Mouse (Mus musculus) hindbrain, embryonic 10.5 days (tissue): ENCODE measurements around the gene Slc44a5. TPM values are rescaled to one million over a fixed set of nuclear protein-coding genes. Genes with fewer than 3 reads are reported as not detected.
"Not testable (repeated sequence)": the region's sequence is repeated elsewhere in the genome, so short reads cannot be mapped to it uniquely, and the experiment has no call there.

Experiments used
- DNase-seq: peaks from one replicate; pipeline ENCODE4 v3.0.0-alpha.2; 2017; ENCODE audit warnings: low spot score
- H3K27ac ChIP-seq: fragments of 300-500 bp; sonication (generic); 2 replicates; pipeline ENCODE4 v1.5.1; 2016; ENCODE audit warnings: mild to moderate bottlenecking, moderate library complexity
- H3K27me3 ChIP-seq: fragments of 300-500 bp; sonication (generic); 2 replicates; pipeline ENCODE4 v1.6.1; 2016; ENCODE audit warnings: mild to moderate bottlenecking; ENCODE audit not compliant: poor library complexity, insufficient read depth, severe bottlenecking
- H3K36me3 ChIP-seq: fragments of 300-500 bp; sonication (generic); 2 replicates; pipeline ENCODE4 v1.6.1; 2016; ENCODE audit warnings: mild to moderate bottlenecking, moderate library complexity
- H3K4me1 ChIP-seq: fragments of 300-500 bp; sonication (generic); replicated peaks from 2 replicates; pipeline ENCODE4 v1.6.1; 2016; ENCODE audit warnings: mild to moderate bottlenecking
- H3K4me3 ChIP-seq: fragments of 300-500 bp; sonication (generic); 2 replicates; pipeline ENCODE4 v1.5.1; 2016; ENCODE audit warnings: mild to moderate bottlenecking, moderate library complexity
- H3K9me3 ChIP-seq: fragments of 300-500 bp; sonication (generic); 2 replicates; pipeline ENCODE4 v1.6.1; 2016; ENCODE audit warnings: mild to moderate bottlenecking, moderate library complexity
- WGBS: fragments of 180-500 bp; shearing (Covaris S2); methylation state at CpG from one replicate; pipeline ENCODE4 v1.1.7; 2016; 5-methylcytosine and 5-hydroxymethylcytosine counted together
- polyA plus RNA-seq: library from polyadenylated mRNA; unstranded; fragments of >200 nt; fragmentation: Nextera tagmentation; extraction: Ambion mirVana; gene quantifications from 2 replicates; pipeline ENCODE4 v1.2.1, GENCODE M21; 2016

The Slc44a5 gene
- polyA plus RNA-seq, 1 experiment from 2014 or later, result 4.5 TPM

GRCm38 (mm10) chr3:153975791-153976190, 2.6 kb downstream of the Slc44a5 start:
- WGBS, result 74% methylated on average over 7 of the region's 7 CpGs
- H3K4me3 ChIP-seq, result no peak overlapping the region; the same call in 1 of the 2 replicates
- H3K27me3 ChIP-seq, result peaks cover 51% of the 10 kb centered on the region
- H3K27ac ChIP-seq, result peak overlapping the region; percentile 88
- no peaks in the 10 kb centered on the region for H3K9me3 ChIP-seq
- H3K36me3 ChIP-seq, result no peaks in the 10 kb centered on the region
- H3K4me1 ChIP-seq, result peaks cover 49% of the 10 kb centered on the region
- no peak for DNase-seq

- no peaks in the 10 kb centered on the region for H3K36me3 ChIP-seq
- no peaks in the 10 kb centered on the region for H3K9me3 ChIP-seq
- DNase-seq, result no peak
- H3K4me1 ChIP-seq, result peaks cover 21% of the 10 kb centered on the region
- no peak overlapping the region for H3K27ac ChIP-seq
- 41% methylated on average over 2 of the region's 2 CpGs for WGBS
- H3K4me3 ChIP-seq, result no peak overlapping the region
- peaks cover 9% of the 10 kb centered on the region for H3K27me3 ChIP-seq
These were observed 7.4 kb downstream of the Slc44a5 start for GRCm38 (mm10) chr3:153980611-153981010.

- Histone ChIP-seq H3K36me3 (no peaks in the 10 kb centered on the region), H3K9me3 (no peaks in the 10 kb centered on the region), H3K27me3 (no peaks in the 10 kb centered on the region), H3K4me1 (peaks cover 6% of the 10 kb centered on the region; the same call in 1 of the 2 replicates), H3K4me3 (no peak overlapping the region), H3K27ac (no peak overlapping the region)
- 59% methylated on average over 10 of the region's 10 CpGs for WGBS
- peak; percentile 40 for DNase-seq
These were observed 11.4 kb downstream of the Slc44a5 start for GRCm38 (mm10) chr3:153984428-153985340.

GRCm38 (mm10) chr3:153999797-154000528, 26.7 kb downstream of the Slc44a5 start:
- 0 out of 2 replicates have a peak, but pooled peaks cover under 1% of the 10 kb centered on the region for H3K4me1 ChIP-seq
- H3K4me3 ChIP-seq, result no peak overlapping the region
- H3K27ac ChIP-seq, result no peak overlapping the region
- WGBS, result 94% methylated on average over 5 of the region's 5 CpGs
- no peaks in the 10 kb centered on the region for H3K36me3 ChIP-seq
- DNase-seq, result no peak
- H3K9me3 ChIP-seq, result no peaks in the 10 kb centered on the region
- H3K27me3 ChIP-seq, result no peaks in the 10 kb centered on the region

- no peaks in the 10 kb centered on the region for H3K27me3 ChIP-seq
- DNase-seq, result no peak
- H3K4me1 ChIP-seq, result peaks cover 5% of the 10 kb centered on the region; the same call in 1 of the 2 replicates
- no peaks in the 10 kb centered on the region for H3K9me3 ChIP-seq
- no peak overlapping the region for H3K4me3 ChIP-seq
- no peaks in the 10 kb centered on the region for H3K36me3 ChIP-seq
- WGBS, result 74% methylated on average over 5 of the region's 5 CpGs
- no peak overlapping the region for H3K27ac ChIP-seq
These were observed 28.1 kb downstream of the Slc44a5 start for GRCm38 (mm10) chr3:154001348-154001747.

- Histone ChIP-seq H3K4me3 (no peak overlapping the region), H3K36me3 (no peaks in the 10 kb centered on the region), H3K27ac (no peak overlapping the region), H3K27me3 (no peaks in the 10 kb centered on the region), H3K9me3 (no peaks in the 10 kb centered on the region), H3K4me1 (no peaks in the 10 kb centered on the region)
- 86% methylated on average over 4 of the region's 4 CpGs for WGBS
- DNase-seq, result no peak
These were observed 73.6 kb downstream of the Slc44a5 start for GRCm38 (mm10) chr3:154046876-154047275.

GRCm38 (mm10) chr3:154053331-154053730, 80.1 kb downstream of the Slc44a5 start:
- no peak overlapping the region for H3K27ac ChIP-seq
- DNase-seq, result no peak
- H3K36me3 ChIP-seq, result no peaks in the 10 kb centered on the region
- no peaks in the 10 kb centered on the region for H3K9me3 ChIP-seq
- WGBS, result 83% methylated on average over 7 of the region's 7 CpGs
- no peaks in the 10 kb centered on the region for H3K4me1 ChIP-seq
- no peaks in the 10 kb centered on the region for H3K27me3 ChIP-seq
- H3K4me3 ChIP-seq, result no peak overlapping the region

GRCm38 (mm10) chr3:154057464-154057863, 84.2 kb downstream of the Slc44a5 start:
- no peaks in the 10 kb centered on the region for H3K36me3 ChIP-seq
- DNase-seq, result no peak
- no peak overlapping the region for H3K4me3 ChIP-seq
- H3K9me3 ChIP-seq, result no peaks in the 10 kb centered on the region
- no peak overlapping the region for H3K27ac ChIP-seq
- H3K4me1 ChIP-seq, result 0 out of 2 replicates have a peak, but pooled peaks cover 2% of the 10 kb centered on the region
- H3K27me3 ChIP-seq, result no peaks in the 10 kb centered on the region
- WGBS, result 89% methylated on average over 2 of the region's 2 CpGs

GRCm38 (mm10) chr3:154058200-154058599, 85.0 kb downstream of the Slc44a5 start:
- no peaks in the 10 kb centered on the region for H3K9me3 ChIP-seq
- H3K27ac ChIP-seq, result no peak overlapping the region
- no peaks in the 10 kb centered on the region for H3K36me3 ChIP-seq
- H3K27me3 ChIP-seq, result no peaks in the 10 kb centered on the region
- no peak overlapping the region for H3K4me3 ChIP-seq
- whole genome bisulfite sequencing, result 86% methylated on average over 5 of the region's 5 CpGs
- DNase-seq, result no peak
- 0 out of 2 replicates have a peak, but pooled peaks cover 2% of the 10 kb centered on the region for H3K4me1 ChIP-seq

GRCm38 (mm10) chr3:154071989-154072388, 98.8 kb downstream of the Slc44a5 start:
- H3K27ac ChIP-seq, H3K36me3 ChIP-seq, DNase-seq, H3K9me3 ChIP-seq, H3K27me3 ChIP-seq, H3K4me1 ChIP-seq, H3K4me3 ChIP-seq: not testable (repeated sequence)

GRCm38 (mm10) chr3:154075749-154076148, 102.5 kb downstream of the Slc44a5 start:
- H3K9me3 ChIP-seq, result no peaks in the 10 kb centered on the region
- DNase-seq, result no peak
- H3K4me3 ChIP-seq, result no peak overlapping the region
- no peaks in the 10 kb centered on the region for H3K36me3 ChIP-seq
- 87% methylated on average over 10 of the region's 10 CpGs for WGBS
- peaks cover 3% of the 10 kb centered on the region; the same call in 1 of the 2 replicates for H3K4me1 ChIP-seq
- no peak overlapping the region for H3K27ac ChIP-seq
- H3K27me3 ChIP-seq, result no peaks in the 10 kb centered on the region

- peak; percentile 33 for DNase-seq
- Histone ChIP-seq H3K9me3 (no peaks in the 10 kb centered on the region), H3K27me3 (no peaks in the 10 kb centered on the region), H3K36me3 (no peaks in the 10 kb centered on the region), H3K4me1 (peaks cover 27% of the 10 kb centered on the region), H3K27ac (peak overlapping the region; percentile 60; the same call in 1 of the 2 replicates), H3K4me3 (no peak overlapping the region)
- WGBS, result 55% methylated on average over 12 of the region's 12 CpGs
These were observed 108.5 kb downstream of the Slc44a5 start for GRCm38 (mm10) chr3:154081687-154082086.

GRCm38 (mm10) chr3:154082241-154082640, 109.0 kb downstream of the Slc44a5 start:
- no peak for DNase-seq
- 36% methylated on average over 9 of the region's 9 CpGs for WGBS
- H3K4me1 ChIP-seq, result peaks cover 27% of the 10 kb centered on the region
- no peaks in the 10 kb centered on the region for H3K9me3 ChIP-seq
- H3K27me3 ChIP-seq, result no peaks in the 10 kb centered on the region
- H3K27ac ChIP-seq, result peak overlapping the region; percentile 60
- no peaks in the 10 kb centered on the region for H3K36me3 ChIP-seq
- H3K4me3 ChIP-seq, result no peak overlapping the region
